8 mouse cellular contexts compared by ENCODE assay signal in genomic region chr19:47579225-47579787, GRCm38 (mm10). TPM values are rescaled to one million over a fixed set of nuclear protein-coding genes. Genes with fewer than 3 reads are reported as not detected.
A peak's percentile ranks its signal among the peaks of the same experiment; 100 is the strongest.
DNase-seq lines count a peak whose midpoint lies in the region; ATAC-seq lines count a peak whose summit lies in the region.

Slk (plus strand) TSS chr19:47579678.

- WGBS in hindbrain, embryonic 13.5 days: under 1% methylated on average over 78 of the region's 83 CpGs

- ATAC-seq in hindbrain, embryonic 13.5 days (ENCODE audit: low FRiP score): peak; percentile 96

- peaks cover 25% of the 10 kb centered on the region for H3K4me1 ChIP-seq in hindbrain, embryonic 13.5 days (replicated peaks)

- H3K9ac ChIP-seq in hindbrain, embryonic 13.5 days: peak within 1 kb of the TSS; percentile 88

- no peaks in the 10 kb centered on the region for H3K9me3 ChIP-seq in hindbrain, embryonic 13.5 days

- peak within 1 kb of the TSS; percentile 95 for H3K27ac ChIP-seq in hindbrain, embryonic 13.5 days

- H3K27me3 ChIP-seq in hindbrain, embryonic 13.5 days: no peaks in the 10 kb centered on the region

- no peaks in the 10 kb centered on the region for H3K36me3 ChIP-seq in hindbrain, embryonic 13.5 days

- DNase-seq in T-cell, adult 2 months (ENCODE audit: low spot score): peak; percentile 83
- peak; percentile 90 to 92 for DNase-seq in cerebellum, postnatal 25 days
- DNase-seq in frontal cortex, postnatal 25 days (ENCODE audit: low spot score in 2 of 2): peak; percentile 55 to 58
- DNase-seq in layer of hippocampus, postnatal 36 days: peak; percentile 79
- peak; percentile 72 for DNase-seq in lung, postnatal 25 days (ENCODE audit: low spot score)
- peak; percentile 83 for DNase-seq in retina, adult 2 months (ENCODE audit: low read depth, low spot score)
- DNase-seq in thymus, postnatal 25 days: peak; percentile 86

- H3K4me3 ChIP-seq in hindbrain, embryonic 13.5 days: peak within 1 kb of the TSS; percentile 83

- H3K4me2 ChIP-seq in hindbrain, embryonic 13.5 days: peak within 1 kb of the TSS; percentile 97

RNA-seq across cellular contexts. Expression of gene Slk, which starts in this region (rescaled TPM):
- polyA plus RNA-seq in hindbrain, embryonic 13.5 days (2015; fragmentation: Nextera tagmentation; extraction: Ambion mirVana): 7.0 and 8.3 TPM in 2 replicates
- total RNA-seq in layer of hippocampus, postnatal 36 days (2021): 10 to 100 TPM; 65.2 to 68.6 TPM

Comparison
In these comparisons a context has a peak if more than half of its experiments do, and no peak if none do; other contexts are left out.
1. Peak in every context shown above with its lines: DNase-seq, ATAC-seq, H3K4me3 ChIP-seq and H3K27ac ChIP-seq.